Mouse (Mus musculus) cerebellum, postnatal 36 days (tissue): ENCODE data around the gene Zkscan16.
A peak's percentile ranks its signal among the peaks of the same experiment; 100 is the strongest.

ENCODE experiments used
- DNase-seq, 2 experiments: peaks; one replicate each; pipeline ENCODE4 v3.0.0; 2021 to 2022; ENCODE audit warnings: mixed read lengths in 2 of 2

Zkscan16 gene

GRCm38 (mm10) chr4:59000614-59001013 lies 57.2 kb downstream of the Zkscan16 start:
- DNase-seq, result peak in 1 of 2 experiments; percentile 21

- DNase-seq, result peak; percentile 87 to 92
Measured at GRCm38 (mm10) chr4:59002948-59003805, 59.7 kb downstream of the Zkscan16 start, which contains the start of gene Gm20503. TSS of gene Gm20503 (plus strand) at chr4:59003210.

- DNase-seq, result no peak
Measured at GRCm38 (mm10) chr4:59003806-59004200, 60.4 kb downstream of the Zkscan16 start.

GRCm38 (mm10) chr4:59006211-59006610 lies 62.8 kb downstream of the Zkscan16 start:
- DNase-seq, result no peak

GRCm38 (mm10) chr4:59007016-59007415 lies 63.6 kb downstream of the Zkscan16 start:
- DNase-seq, result no peak
